Mouse (Mus musculus) heart, postnatal 0 days (tissue): ENCODE data around the gene Sfta2. TPM values are rescaled to one million over a fixed set of nuclear protein-coding genes. Genes with fewer than 3 reads are reported as not detected.

ENCODE experiments used
- ATAC-seq: fragments of 200-750 bp; cut with Nextera tagmentation; 2 replicates; pipeline ENCODE4 v1.8.0; 2017; ENCODE audit warnings: low read depth, moderate number of reproducible peaks, moderate library complexity; ENCODE audit not compliant: insufficient read depth
- DNase-seq: peaks from one replicate; pipeline ENCODE4 v3.0.0-alpha.2; 2016; ENCODE audit warnings: low spot score
- H3K27ac ChIP-seq: fragments of 300-500 bp; sonication (generic); 2 replicates; pipeline ENCODE4 v1.5.1; 2014; ENCODE audit warnings: low read depth, mild to moderate bottlenecking
- H3K27me3 ChIP-seq: fragments of 300-500 bp; sonication (generic); 2 replicates; pipeline ENCODE4 v1.6.1; 2014; ENCODE audit warnings: low read length, mixed read lengths; ENCODE audit not compliant: control insufficient read depth, insufficient read depth
- H3K36me3 ChIP-seq: fragments of 300-500 bp; sonication (generic); replicated peaks from 2 replicates; pipeline ENCODE4 v1.6.1; 2014; ENCODE audit warnings: low read length, mixed read lengths; ENCODE audit not compliant: control insufficient read depth, insufficient read depth
- H3K4me1 ChIP-seq: fragments of 300-500 bp; sonication (generic); 2 replicates; pipeline ENCODE4 v1.6.1; 2014; ENCODE audit warnings: antibody characterized with exemption; ENCODE audit not compliant: control insufficient read depth, insufficient read depth
- H3K4me2 ChIP-seq: fragments of 300-500 bp; sonication (generic); 2 replicates; pipeline ENCODE4 v1.6.1; 2014; ENCODE audit warnings: low read depth, mild to moderate bottlenecking, low read length, moderate library complexity
- H3K4me3 ChIP-seq: fragments of 300-500 bp; sonication (generic); 2 replicates; pipeline ENCODE4 v1.5.1; 2014; ENCODE audit warnings: low read depth, low read length
- H3K9ac ChIP-seq: fragments of 300-500 bp; sonication (generic); replicated peaks from 2 replicates; pipeline ENCODE4 v1.6.1; 2014; ENCODE audit warnings: low read depth, low read length, mixed read lengths
- H3K9me3 ChIP-seq: fragments of 300-500 bp; sonication (generic); replicated peaks from 2 replicates; pipeline ENCODE4 v1.6.1; 2016; ENCODE audit warnings: low read length; ENCODE audit not compliant: control insufficient read depth
- CTCF ChIP-seq: IDR thresholded peaks from 2 replicates; pipeline ENCODE4 v1.5.1; 2016; ENCODE audit warnings: antibody characterized with exemption, control low read depth, low read depth
- EP300 ChIP-seq: IDR thresholded peaks from 2 replicates; pipeline ENCODE4 v1.6.1; 2016; ENCODE audit warnings: antibody characterized with exemption, low read depth
- WGBS: fragments of 180-500 bp; shearing (Covaris S2); extraction: QIAGEN DNeasy Blood & Tissue Kit; methylation state at CpG from one replicate; pipeline ENCODE4 v1.1.7; 2014; 5-methylcytosine and 5-hydroxymethylcytosine counted together
- polyA plus RNA-seq: library from polyadenylated mRNA; unstranded; fragments of >200 nt; fragmentation: Nextera tagmentation; extraction: Ambion mirVana; gene quantifications from 2 replicates; pipeline ENCODE4 v1.2.1, GENCODE M21; 2015
- total RNA-seq: library from RNA; depleted of rRNA; stranded (reverse); fragments of >200 nt; gene quantifications from 2 replicates; pipeline ENCODE4 v1.2.3, GENCODE M21; 2014; ENCODE audit warnings: low replicate concordance

Sfta2 gene
- total and polyA plus RNA-seq, 2 experiments from 2014 or later: not detected

DNA sequence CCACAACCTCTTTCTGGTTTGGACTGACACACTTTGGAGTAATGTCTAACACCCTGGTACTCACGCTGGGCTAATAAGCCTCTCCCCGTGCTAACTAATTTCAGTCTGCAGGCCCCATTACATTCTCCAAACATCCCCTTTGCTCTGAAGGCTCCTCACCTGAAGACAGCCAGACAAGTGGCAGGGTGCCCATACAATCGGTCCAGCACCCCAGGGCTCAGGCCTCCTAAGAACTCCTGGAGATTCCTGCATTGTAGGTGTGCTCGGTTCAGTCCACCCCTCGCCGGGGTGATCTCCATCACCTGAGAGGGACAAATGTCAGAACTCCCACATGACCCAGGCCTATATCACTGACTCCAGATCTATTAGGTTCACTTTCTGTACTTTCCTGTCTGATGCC, 71.2 kb downstream of the Sfta2 start:
- no peak for TF ChIP-seq EP300
- TF ChIP-seq CTCF: no peak
- peak overlapping the region; percentile 60; the same call in 1 of the 2 replicates for H3K27ac ChIP-seq
- no peaks in the 10 kb centered on the region for H3K27me3 ChIP-seq
- no peaks in the 10 kb centered on the region for H3K36me3 ChIP-seq
- WGBS: 83% methylated on average over 6 of the region's 6 CpGs
- no peak for ATAC-seq
- 0 out of 2 replicates have a peak overlapping the region, but pooled peaks have one; percentile 76 for H3K4me3 ChIP-seq
- no peak overlapping the region; the same call in 1 of the 2 replicates for H3K9ac ChIP-seq
- no peak for DNase-seq
- H3K4me1 ChIP-seq: no peaks in the 10 kb centered on the region
- peak overlapping the region; percentile 88; the same call in 1 of the 2 replicates for H3K4me2 ChIP-seq
- H3K9me3 ChIP-seq: no peaks in the 10 kb centered on the region

DNA sequence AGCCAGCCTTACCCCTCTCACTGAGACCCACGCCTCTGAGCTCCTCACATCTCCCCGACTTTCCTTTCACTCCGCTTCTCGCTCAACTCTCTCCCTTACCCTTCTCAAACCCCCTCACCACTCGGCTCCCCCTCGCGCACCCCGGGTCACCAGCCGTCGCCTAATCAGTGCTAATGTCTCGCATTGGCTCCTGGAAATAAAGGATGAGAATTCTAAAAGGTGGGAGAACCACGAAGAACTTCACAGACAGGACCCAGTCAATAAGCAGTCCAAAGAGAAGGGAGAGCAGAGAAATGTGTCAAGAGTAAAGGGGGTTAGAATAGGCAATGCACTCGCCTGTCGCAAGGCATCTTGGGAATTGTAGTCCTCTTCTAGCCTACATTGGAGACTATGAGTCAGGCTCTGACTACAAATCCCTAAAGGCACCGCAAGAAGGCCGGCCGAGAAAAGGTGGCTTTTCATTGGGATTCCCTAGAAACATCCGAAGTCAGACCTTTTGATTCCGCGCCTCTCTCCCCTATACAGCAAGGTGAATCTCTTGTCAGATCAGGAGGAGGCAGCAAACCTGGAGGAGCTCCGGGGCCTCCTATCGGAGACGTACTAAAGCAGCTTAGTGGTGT, 72.2 kb downstream of the Sfta2 start, which contains the start of gene Gtf2h4:
Gtf2h4 (minus strand) TSS at position 324 of the 620 bp plus-strand sequence.
- Histone ChIP-seq H3K27ac (peak within 1 kb of the TSS; percentile 60; the same call in 1 of the 2 replicates), H3K9me3 (no peaks in the 10 kb centered on the region), H3K9ac (peak within 1 kb of the TSS; percentile 92), H3K4me2 (peak within 1 kb of the TSS; percentile 88), H3K4me3 (peak within 1 kb of the TSS; percentile 76), H3K36me3 (no peaks in the 10 kb centered on the region), H3K4me1 (no peaks in the 10 kb centered on the region), H3K27me3 (no peaks in the 10 kb centered on the region)
- under 1% methylated on average over 23 of the region's 23 CpGs for WGBS
- DNase-seq: peak; percentile 98
- TF ChIP-seq CTCF: no peak
- no peak for TF ChIP-seq EP300
- ATAC-seq: peak; percentile 98

DNA sequence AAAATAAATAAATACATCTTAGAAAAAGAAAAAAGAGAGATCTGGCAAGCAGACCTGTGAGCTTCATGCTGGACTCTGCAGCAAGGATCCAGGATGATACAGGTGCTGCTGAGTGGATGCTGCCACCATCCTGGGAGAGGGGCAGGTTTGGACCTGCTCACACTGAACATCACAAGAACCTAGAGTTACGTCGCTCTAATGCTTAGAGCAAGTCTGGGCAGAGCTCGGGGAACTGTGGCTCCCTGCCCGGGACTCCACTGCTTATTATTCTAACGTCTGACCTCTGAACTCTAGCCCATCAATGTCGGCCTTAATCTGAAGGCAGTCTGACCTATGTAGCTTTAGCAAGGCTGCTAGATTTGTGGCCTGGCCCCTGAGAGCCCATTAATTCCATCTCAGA, 79.2 kb downstream of the Sfta2 start:
- Histone ChIP-seq H3K36me3 (peaks cover 47% of the 10 kb centered on the region), H3K4me1 (no peaks in the 10 kb centered on the region), H3K9ac (no peak overlapping the region), H3K4me2 (no peak overlapping the region), H3K27me3 (no peaks in the 10 kb centered on the region), H3K4me3 (no peak overlapping the region), H3K9me3 (no peaks in the 10 kb centered on the region), H3K27ac (no peak overlapping the region)
- DNase-seq (no peak), ATAC-seq (no peak)
- no peak for TF ChIP-seq CTCF
- no peak for TF ChIP-seq EP300
- 47% methylated on average over 6 of the region's 6 CpGs for WGBS

- no peak overlapping the region for H3K27ac ChIP-seq
- no peaks in the 10 kb centered on the region for H3K4me1 ChIP-seq
- H3K4me2 ChIP-seq: no peak overlapping the region
- H3K9me3 ChIP-seq: no peaks in the 10 kb centered on the region
- no peak overlapping the region for H3K4me3 ChIP-seq
- DNase-seq (no peak), ATAC-seq (no peak)
- no peaks in the 10 kb centered on the region for H3K27me3 ChIP-seq
- WGBS: 76% methylated on average over 13 of the region's 13 CpGs
- no peak overlapping the region for H3K9ac ChIP-seq
- no peak for TF ChIP-seq EP300
- TF ChIP-seq CTCF: no peak
- H3K36me3 ChIP-seq: peaks cover 61% of the 10 kb centered on the region
These were observed 80.6 kb downstream of the Sfta2 start for GRCm38 (mm10) chr17:35681986-35682385.

- H3K36me3 ChIP-seq: peaks cover 91% of the 10 kb centered on the region
These were observed 83.7 kb downstream of the Sfta2 start for GRCm38 (mm10) chr17:35685061-35685460.

More at GRCm38 (mm10) chr17:35685061-35685460, 83.7 kb downstream of the Sfta2 start:
- Histone ChIP-seq H3K4me1 (no peaks in the 10 kb centered on the region), H3K9me3 (no peaks in the 10 kb centered on the region), H3K4me3 (no peak overlapping the region), H3K9ac (no peak overlapping the region), H3K27ac (no peak overlapping the region), H3K27me3 (no peaks in the 10 kb centered on the region), H3K4me2 (no peak overlapping the region)
- 69% methylated on average over 9 of the region's 9 CpGs for WGBS
- TF ChIP-seq EP300: no peak
- no peak for TF ChIP-seq CTCF
- no peak for ATAC-seq
- no peak for DNase-seq
